Mouse (Mus musculus): ENCODE results near the gene Osbpl8. TPM values are rescaled to one million over a fixed set of nuclear protein-coding genes. Genes with fewer than 3 reads are reported as not detected.

Gene Osbpl8
- polyA plus RNA-seq, 1 experiment, result 1.1 TPM

GRCm38 (mm10) chr10:111256156-111256555 is 91.6 kb downstream of the Osbpl8 start:
- H3K4me1 ChIP-seq (ENCODE audit: control insufficient read depth, insufficient read depth, insufficient read length, low read length), result no peaks in the 10 kb centered on the region
- 83% methylated on average over 3 of the region's 3 CpGs for WGBS
- no peak for TF ChIP-seq POLR2A (IDR thresholded peaks at IDR 0.05; ENCODE audit: low read depth, low read length)
- TF ChIP-seq CTCF (IDR thresholded peaks at IDR 0.05; ENCODE audit: extremely low read depth, insufficient read length, insufficient replicate concordance, low read depth, low read length), result no peak

GRCm38 (mm10) chr10:111257358-111257757 is 92.8 kb downstream of the Osbpl8 start:
- TF ChIP-seq CTCF (IDR thresholded peaks at IDR 0.05; ENCODE audit: extremely low read depth, insufficient read length, insufficient replicate concordance, low read depth, low read length) (no peak), POLR2A (IDR thresholded peaks at IDR 0.05; ENCODE audit: low read depth, low read length) (no peak)
- Histone ChIP-seq H3K27me3 (ENCODE audit: control insufficient read depth, insufficient read depth, low read length) (no peaks in the 10 kb centered on the region), H3K4me1 (ENCODE audit: control insufficient read depth, insufficient read depth, insufficient read length, low read length) (no peaks in the 10 kb centered on the region), H3K27ac (ENCODE audit: insufficient read depth, low read depth, low read length) (no peak overlapping the region), H3K4me3 (ENCODE audit: low read depth, low read length) (no peak overlapping the region), H3K36me3 (ENCODE audit: control insufficient read depth, insufficient read depth, low read length) (no peaks in the 10 kb centered on the region)
- 84% methylated on average over 3 of the region's 3 CpGs for WGBS

More at GRCm38 (mm10) chr10:111256156-111256555, 91.6 kb downstream of the Osbpl8 start:
- Histone ChIP-seq H3K36me3 (ENCODE audit: control insufficient read depth, insufficient read depth, low read length) (no peaks in the 10 kb centered on the region), H3K4me3 (ENCODE audit: low read depth, low read length) (no peak overlapping the region), H3K27me3 (ENCODE audit: control insufficient read depth, insufficient read depth, low read length) (no peaks in the 10 kb centered on the region), H3K27ac (ENCODE audit: insufficient read depth, low read depth, low read length) (no peak overlapping the region)

GRCm38 (mm10) chr10:111258256-111258655 is 93.7 kb downstream of the Osbpl8 start:
- Histone ChIP-seq H3K27me3 (ENCODE audit: control insufficient read depth, insufficient read depth, low read length) (no peaks in the 10 kb centered on the region), H3K27ac (ENCODE audit: insufficient read depth, low read depth, low read length) (no peak overlapping the region), H3K36me3 (ENCODE audit: control insufficient read depth, insufficient read depth, low read length) (no peaks in the 10 kb centered on the region), H3K4me1 (ENCODE audit: control insufficient read depth, insufficient read depth, insufficient read length, low read length) (no peaks in the 10 kb centered on the region), H3K4me3 (ENCODE audit: low read depth, low read length) (no peak overlapping the region)
- 82% methylated on average over 3 of the region's 3 CpGs for WGBS
- no peak for TF ChIP-seq POLR2A (IDR thresholded peaks at IDR 0.05; ENCODE audit: low read depth, low read length)
- TF ChIP-seq CTCF (IDR thresholded peaks at IDR 0.05; ENCODE audit: extremely low read depth, insufficient read length, insufficient replicate concordance, low read depth, low read length), result no peak

DNA sequence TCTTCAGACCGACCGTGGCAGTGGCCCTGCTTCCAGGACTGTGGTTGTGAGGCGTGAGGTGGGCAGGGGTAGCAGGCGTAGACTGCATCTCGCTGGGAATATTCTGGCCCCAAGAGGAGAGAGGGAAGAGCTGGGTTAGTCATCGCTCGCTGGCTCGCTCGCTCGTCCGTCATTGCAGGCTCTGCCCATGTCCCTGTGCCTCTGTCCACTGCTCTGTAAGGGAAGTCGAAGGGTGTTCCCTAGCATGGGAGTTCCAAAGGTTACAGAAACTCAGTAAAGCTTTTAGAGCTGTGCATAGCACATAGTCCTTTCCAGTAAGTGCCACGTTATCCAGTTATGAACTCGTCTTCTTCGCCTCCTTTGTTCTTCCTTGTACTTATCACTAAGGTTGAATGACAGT is 107.1 kb downstream of the Osbpl8 start:
- H3K36me3 ChIP-seq (ENCODE audit: control insufficient read depth, insufficient read depth, low read length), result peaks cover 31% of the 10 kb centered on the region
- no peak overlapping the region for H3K4me3 ChIP-seq (ENCODE audit: low read depth, low read length)
- H3K27ac ChIP-seq (ENCODE audit: insufficient read depth, low read depth, low read length), result no peak overlapping the region
- no peak for TF ChIP-seq POLR2A (IDR thresholded peaks at IDR 0.05; ENCODE audit: low read depth, low read length)
- TF ChIP-seq CTCF (IDR thresholded peaks at IDR 0.05; ENCODE audit: extremely low read depth, insufficient read length, insufficient replicate concordance, low read depth, low read length), result no peak
- no peaks in the 10 kb centered on the region for H3K27me3 ChIP-seq (ENCODE audit: control insufficient read depth, insufficient read depth, low read length)
- no peaks in the 10 kb centered on the region for H3K4me1 ChIP-seq (ENCODE audit: control insufficient read depth, insufficient read depth, insufficient read length, low read length)
- 84% methylated on average over 15 of the region's 15 CpGs for WGBS

DNA sequence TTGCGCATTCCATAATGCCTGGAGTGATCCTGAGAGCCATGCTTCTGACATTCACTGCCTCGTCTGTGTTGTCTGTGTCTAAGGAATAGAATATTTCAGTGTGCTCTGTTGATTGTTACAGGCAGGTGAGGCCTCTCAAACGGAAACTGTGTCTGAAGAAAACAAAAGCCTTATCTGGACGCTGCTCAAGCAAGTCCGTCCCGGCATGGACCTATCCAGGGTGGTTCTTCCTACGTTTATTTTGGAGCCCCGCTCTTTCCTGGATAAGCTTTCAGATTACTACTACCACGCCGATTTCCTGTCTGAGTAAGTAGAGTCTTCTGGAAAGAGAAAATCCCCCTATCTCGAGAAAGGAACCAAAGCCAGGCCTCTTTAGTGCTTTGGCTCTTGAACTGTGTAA is 108.4 kb downstream of the Osbpl8 start:
- H3K4me3 ChIP-seq (ENCODE audit: low read depth, low read length), result no peak overlapping the region
- no peaks in the 10 kb centered on the region for H3K4me1 ChIP-seq (ENCODE audit: control insufficient read depth, insufficient read depth, insufficient read length, low read length)
- TF ChIP-seq POLR2A (IDR thresholded peaks at IDR 0.05; ENCODE audit: low read depth, low read length) (no peak), CTCF (IDR thresholded peaks at IDR 0.05; ENCODE audit: extremely low read depth, insufficient read length, insufficient replicate concordance, low read depth, low read length) (no peak)
- H3K27me3 ChIP-seq (ENCODE audit: control insufficient read depth, insufficient read depth, low read length), result no peaks in the 10 kb centered on the region
- H3K27ac ChIP-seq (ENCODE audit: insufficient read depth, low read depth, low read length), result no peak overlapping the region
- H3K36me3 ChIP-seq (ENCODE audit: control insufficient read depth, insufficient read depth, low read length), result peaks cover 30% of the 10 kb centered on the region
- WGBS, result 80% methylated on average over 11 of the region's 11 CpGs

- Histone ChIP-seq H3K4me3 (ENCODE audit: low read depth, low read length) (no peak overlapping the region), H3K27ac (ENCODE audit: insufficient read depth, low read depth, low read length) (no peak overlapping the region), H3K36me3 (ENCODE audit: control insufficient read depth, insufficient read depth, low read length) (peaks cover 28% of the 10 kb centered on the region), H3K27me3 (ENCODE audit: control insufficient read depth, insufficient read depth, low read length) (no peaks in the 10 kb centered on the region), H3K4me1 (ENCODE audit: control insufficient read depth, insufficient read depth, insufficient read length, low read length) (no peaks in the 10 kb centered on the region)
- WGBS, result 86% methylated on average over 5 of the region's 5 CpGs
- no peak for TF ChIP-seq CTCF (IDR thresholded peaks at IDR 0.05; ENCODE audit: extremely low read depth, insufficient read length, insufficient replicate concordance, low read depth, low read length)
- no peak for TF ChIP-seq POLR2A (IDR thresholded peaks at IDR 0.05; ENCODE audit: low read depth, low read length)
Measured at GRCm38 (mm10) chr10:111273463-111274088, 109.0 kb downstream of the Osbpl8 start.

DNA sequence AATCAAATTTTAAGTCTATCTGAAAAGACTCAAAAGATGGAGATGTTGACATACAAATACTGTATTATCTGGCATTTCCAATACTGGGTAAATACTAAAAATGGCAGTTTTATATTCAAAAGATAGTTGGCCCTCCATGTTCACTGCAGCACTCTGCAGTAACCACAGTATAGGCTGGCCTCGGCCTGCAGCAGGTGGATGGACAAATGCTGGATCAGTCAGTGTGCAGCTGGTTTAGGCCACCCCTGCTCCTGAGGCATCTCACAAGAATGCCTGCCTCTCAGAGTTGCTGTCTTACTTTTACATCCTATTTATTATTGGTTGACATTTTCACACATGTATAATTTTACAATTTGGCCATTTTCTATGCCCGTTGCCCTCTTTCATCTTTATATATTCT is 111.3 kb downstream of the Osbpl8 start:
- no peak overlapping the region for H3K27ac ChIP-seq (ENCODE audit: insufficient read depth, low read depth, low read length)
- H3K36me3 ChIP-seq (ENCODE audit: control insufficient read depth, insufficient read depth, low read length), result peaks cover 28% of the 10 kb centered on the region
- 91% methylated on average over 2 of the region's 2 CpGs for WGBS
- no peaks in the 10 kb centered on the region for H3K27me3 ChIP-seq (ENCODE audit: control insufficient read depth, insufficient read depth, low read length)
- no peaks in the 10 kb centered on the region for H3K4me1 ChIP-seq (ENCODE audit: control insufficient read depth, insufficient read depth, insufficient read length, low read length)
- no peak for TF ChIP-seq CTCF (IDR thresholded peaks at IDR 0.05; ENCODE audit: extremely low read depth, insufficient read length, insufficient replicate concordance, low read depth, low read length)
- TF ChIP-seq POLR2A (IDR thresholded peaks at IDR 0.05; ENCODE audit: low read depth, low read length), result no peak
- no peak overlapping the region for H3K4me3 ChIP-seq (ENCODE audit: low read depth, low read length)
